Mouse (Mus musculus): ENCODE results near the gene Tas2r135. TPM values are rescaled to one million over a fixed set of nuclear protein-coding genes. Genes with fewer than 3 reads are reported as not detected.
A peak's percentile ranks its signal among the peaks of the same experiment; 100 is the strongest.

Gene Tas2r135
- not detected for polyA plus RNA-seq (2012; fragmentation: generic; extraction: Trizol)

GRCm38 (mm10) chr6:42405134-42405533 is at the start of gene Tas2r135:
Tas2r135 (plus strand) TSS chr6:42405434.
- H3K4me3 ChIP-seq: no peak within 1 kb of the TSS
- no peaks in the 10 kb centered on the region for H3K36me3 ChIP-seq (ENCODE audit: control insufficient read depth, insufficient read depth)
- no peaks in the 10 kb centered on the region for H3K27me3 ChIP-seq (ENCODE audit: control insufficient read depth, insufficient read depth, insufficient read length)
- no peaks in the 10 kb centered on the region for H3K79me2 ChIP-seq (ENCODE audit: control insufficient read depth, insufficient read depth)
- H3K4me2 ChIP-seq (ENCODE audit: low read depth): no peak within 1 kb of the TSS
- TF ChIP-seq POLR2AphosphoS2 (IDR thresholded peaks at IDR 0.05; ENCODE audit: insufficient read length, low read depth) (no peak), MYOG (IDR thresholded peaks at IDR 0.05; ENCODE audit: control insufficient read depth in 1 of 3, insufficient read depth in 1 of 3, insufficient read length in 2 of 3, low read depth in 2 of 3) (no peak), REST (IDR thresholded peaks at IDR 0.05; ENCODE audit: insufficient read depth, insufficient read length) (no peak), MYOD1 (IDR thresholded peaks at IDR 0.05; ENCODE audit: control insufficient read depth in 1 of 3, insufficient read length in 2 of 3, low read depth in 2 of 3) (no peak), TCF3 (IDR thresholded peaks at IDR 0.05; ENCODE audit: insufficient read length, low read depth) (no peak), USF1 (IDR thresholded peaks at IDR 0.05; ENCODE audit: low read depth) (no peak), TCF12 (IDR thresholded peaks at IDR 0.05; ENCODE audit: insufficient read depth, poor library complexity, severe bottlenecking) (no peak), POLR2A (IDR thresholded peaks at IDR 0.05; ENCODE audit: insufficient read length, low read depth) (no peak), CEBPB (IDR thresholded peaks at IDR 0.05; ENCODE audit: insufficient read depth, poor library complexity, severe bottlenecking) (no peak), MAX (IDR thresholded peaks at IDR 0.05; ENCODE audit: low read depth) (no peak), E2F4 (IDR thresholded peaks at IDR 0.05; ENCODE audit: insufficient read depth) (no peak), SRF (IDR thresholded peaks at IDR 0.05; ENCODE audit: control insufficient read depth, insufficient read length, low read depth) (no peak)
- no peak within 1 kb of the TSS for H3ac ChIP-seq (ENCODE audit: control insufficient read depth, insufficient read length)

GRCm38 (mm10) chr6:42355794-42356600 is 49.2 kb upstream of the Tas2r135 start:
- Histone ChIP-seq H3K27me3 (ENCODE audit: control insufficient read depth, insufficient read depth, insufficient read length) (no peaks in the 10 kb centered on the region), H3K79me2 (ENCODE audit: control insufficient read depth, insufficient read depth) (peaks cover 54% of the 10 kb centered on the region), H3ac (ENCODE audit: control insufficient read depth, insufficient read length) (no peak overlapping the region), H3K4me3 (peak overlapping the region; percentile 98), H3K36me3 (ENCODE audit: control insufficient read depth, insufficient read depth) (peaks cover 83% of the 10 kb centered on the region), H3K4me2 (ENCODE audit: low read depth) (peak overlapping the region; percentile 89)
- TF ChIP-seq SRF (IDR thresholded peaks at IDR 0.05; ENCODE audit: control insufficient read depth, insufficient read length, low read depth) (peak; percentile 36), MYOG (IDR thresholded peaks at IDR 0.05; ENCODE audit: control insufficient read depth in 1 of 3, insufficient read depth in 1 of 3, insufficient read length in 2 of 3, low read depth in 2 of 3) (peak; percentile 12 to 95 (median 95)), TCF12 (IDR thresholded peaks at IDR 0.05; ENCODE audit: insufficient read depth, poor library complexity, severe bottlenecking) (peak; percentile 67), POLR2A (IDR thresholded peaks at IDR 0.05; ENCODE audit: insufficient read length, low read depth) (peak; percentile 47), CEBPB (IDR thresholded peaks at IDR 0.05; ENCODE audit: insufficient read depth, poor library complexity, severe bottlenecking) (no peak), POLR2AphosphoS2 (IDR thresholded peaks at IDR 0.05; ENCODE audit: insufficient read length, low read depth) (peak; percentile 68), E2F4 (IDR thresholded peaks at IDR 0.05; ENCODE audit: insufficient read depth) (no peak), TCF3 (IDR thresholded peaks at IDR 0.05; ENCODE audit: insufficient read length, low read depth) (peak; percentile 98), MYOD1 (IDR thresholded peaks at IDR 0.05; ENCODE audit: control insufficient read depth in 1 of 3, insufficient read length in 2 of 3, low read depth in 2 of 3) (peak in 2 of 3 experiments; percentile 89 to 91)

GRCm38 (mm10) chr6:42356913-42357312 is 48.3 kb upstream of the Tas2r135 start:
- no peak overlapping the region for H3ac ChIP-seq (ENCODE audit: control insufficient read depth, insufficient read length)
- TF ChIP-seq SRF (IDR thresholded peaks at IDR 0.05; ENCODE audit: control insufficient read depth, insufficient read length, low read depth) (no peak), MYOD1 (IDR thresholded peaks at IDR 0.05; ENCODE audit: control insufficient read depth in 1 of 3, insufficient read length in 2 of 3, low read depth in 2 of 3) (no peak), TCF3 (IDR thresholded peaks at IDR 0.05; ENCODE audit: insufficient read length, low read depth) (no peak), MYOG (IDR thresholded peaks at IDR 0.05; ENCODE audit: control insufficient read depth in 1 of 3, insufficient read depth in 1 of 3, insufficient read length in 2 of 3, low read depth in 2 of 3) (no peak), CEBPB (IDR thresholded peaks at IDR 0.05; ENCODE audit: insufficient read depth, poor library complexity, severe bottlenecking) (no peak), MAX (IDR thresholded peaks at IDR 0.05; ENCODE audit: low read depth) (no peak), USF1 (IDR thresholded peaks at IDR 0.05; ENCODE audit: low read depth) (no peak), REST (IDR thresholded peaks at IDR 0.05; ENCODE audit: insufficient read depth, insufficient read length) (no peak), E2F4 (IDR thresholded peaks at IDR 0.05; ENCODE audit: insufficient read depth) (no peak)
- peaks cover 74% of the 10 kb centered on the region for H3K36me3 ChIP-seq (ENCODE audit: control insufficient read depth, insufficient read depth)
- H3K79me2 ChIP-seq (ENCODE audit: control insufficient read depth, insufficient read depth): peaks cover 45% of the 10 kb centered on the region
- peak overlapping the region; percentile 89 for H3K4me2 ChIP-seq (ENCODE audit: low read depth)
- no peak overlapping the region for H3K4me3 ChIP-seq
- H3K27me3 ChIP-seq (ENCODE audit: control insufficient read depth, insufficient read depth, insufficient read length): no peaks in the 10 kb centered on the region

- no peak overlapping the region for H3K4me2 ChIP-seq (ENCODE audit: low read depth)
- no peak for TF ChIP-seq USF1 (IDR thresholded peaks at IDR 0.05; ENCODE audit: low read depth)
- TF ChIP-seq POLR2AphosphoS2 (IDR thresholded peaks at IDR 0.05; ENCODE audit: insufficient read length, low read depth): peak; percentile 40
- no peak overlapping the region for H3ac ChIP-seq (ENCODE audit: control insufficient read depth, insufficient read length)
- H3K4me3 ChIP-seq: no peak overlapping the region
- H3K27me3 ChIP-seq (ENCODE audit: control insufficient read depth, insufficient read depth, insufficient read length): no peaks in the 10 kb centered on the region
- peaks cover 64% of the 10 kb centered on the region for H3K36me3 ChIP-seq (ENCODE audit: control insufficient read depth, insufficient read depth)
- peaks cover 35% of the 10 kb centered on the region for H3K79me2 ChIP-seq (ENCODE audit: control insufficient read depth, insufficient read depth)
Observed at GRCm38 (mm10) chr6:42357901-42358300, 47.3 kb upstream of the Tas2r135 start.

GRCm38 (mm10) chr6:42358901-42359300 is 46.3 kb upstream of the Tas2r135 start:
- no peaks in the 10 kb centered on the region for H3K27me3 ChIP-seq (ENCODE audit: control insufficient read depth, insufficient read depth, insufficient read length)
- H3K36me3 ChIP-seq (ENCODE audit: control insufficient read depth, insufficient read depth): peaks cover 54% of the 10 kb centered on the region
- no peak overlapping the region for H3ac ChIP-seq (ENCODE audit: control insufficient read depth, insufficient read length)
- H3K4me2 ChIP-seq (ENCODE audit: low read depth): no peak overlapping the region
- H3K79me2 ChIP-seq (ENCODE audit: control insufficient read depth, insufficient read depth): peaks cover 25% of the 10 kb centered on the region
- no peak overlapping the region for H3K4me3 ChIP-seq
- TF ChIP-seq MYOG (IDR thresholded peaks at IDR 0.05; ENCODE audit: control insufficient read depth in 1 of 3, insufficient read depth in 1 of 3, insufficient read length in 2 of 3, low read depth in 2 of 3): no peak
- TF ChIP-seq CEBPB (IDR thresholded peaks at IDR 0.05; ENCODE audit: insufficient read depth, poor library complexity, severe bottlenecking): no peak
- TF ChIP-seq POLR2A (IDR thresholded peaks at IDR 0.05; ENCODE audit: insufficient read length, low read depth): peak; percentile 41
- TF ChIP-seq POLR2AphosphoS2 (IDR thresholded peaks at IDR 0.05; ENCODE audit: insufficient read length, low read depth): peak; percentile 67
